Mouse (Mus musculus) kidney, adult 10 weeks (tissue): ENCODE measurements around the gene Rap1gds1. TPM values are rescaled to one million over a fixed set of nuclear protein-coding genes. Genes with fewer than 3 reads are reported as not detected.

Source experiments
- polyA plus RNA-seq: library from polyadenylated mRNA; stranded (reverse); fragments of 350-450 nt; fragmentation: Illumina TruSeq; extraction: RNeasy Lipid Tissue Mini Kit (QIAGEN cat#74804); gene quantifications from one replicate; pipeline ENCODE4 v1.2.3, GENCODE M21; 2014; ENCODE audit warnings: low read depth, low replicate concordance

Rap1gds1 gene
- 57.3 TPM for polyA plus RNA-seq

DNA sequence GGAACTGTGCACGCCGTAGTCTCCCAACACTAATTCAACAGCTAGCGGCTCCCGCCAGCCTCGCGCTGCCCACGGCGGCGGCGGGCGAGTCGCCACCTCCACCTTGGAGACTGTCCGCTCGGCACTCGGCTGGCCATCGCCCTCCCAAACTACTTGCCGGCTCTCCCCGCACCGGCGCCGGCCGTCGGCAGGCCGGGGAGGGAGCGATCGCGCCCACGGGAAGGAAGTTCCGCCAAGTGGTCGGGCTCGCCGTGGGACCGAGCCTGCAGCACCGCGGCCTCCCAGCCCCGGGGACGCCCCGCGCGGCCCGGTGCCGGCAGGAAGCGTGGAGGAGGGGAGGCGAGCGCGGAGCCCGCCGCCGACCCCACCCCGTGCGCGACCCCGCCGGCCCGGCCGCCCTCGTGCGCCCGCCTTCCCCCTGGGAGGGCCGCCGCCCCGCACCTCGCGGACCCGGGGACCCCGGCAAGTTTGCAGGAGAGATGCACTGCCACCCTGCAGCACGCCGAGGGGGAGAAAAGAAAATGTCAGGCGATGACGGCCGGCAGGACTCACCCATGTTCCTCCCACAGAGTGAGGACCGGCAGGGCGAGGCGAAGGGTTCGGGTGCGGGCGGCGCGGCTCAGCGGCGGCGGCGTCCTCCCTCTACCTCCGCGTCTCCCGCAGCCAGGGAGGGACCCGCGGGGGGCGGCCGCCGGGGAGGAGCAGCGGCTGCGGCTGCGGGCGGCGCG is at the start of gene Rap1gds1:
TSS of gene Rap1gds1 (minus strand) at position 718 of the 728 bp plus-strand sequence.

Other genes with a start within 250 kb of the Rap1gds1 start
- gene Stpg2, start 130.5 kb upstream of the Rap1gds1 start, polyA plus RNA-seq, result 0.44 TPM